Mouse (Mus musculus) midbrain, embryonic 12.5 days (tissue): ENCODE data around the gene Rasgrf2. TPM values are rescaled to one million over a fixed set of nuclear protein-coding genes. Genes with fewer than 3 reads are reported as not detected.
A peak's percentile ranks its signal among the peaks of the same experiment; 100 is the strongest.

Source experiments
- ATAC-seq: fragments of 200-750 bp; cut with Nextera tagmentation; 2 replicates; pipeline ENCODE4 v1.8.0; 2017; ENCODE audit warnings: low read depth, moderate TSS enrichment, moderate library complexity; ENCODE audit not compliant: low FRiP score
- H3K27ac ChIP-seq: fragments of 300-500 bp; sonication (generic); replicated peaks from 2 replicates; pipeline ENCODE4 v1.5.1; 2016; ENCODE audit warnings: mild to moderate bottlenecking
- H3K27me3 ChIP-seq: fragments of 300-500 bp; sonication (generic); 2 replicates; pipeline ENCODE4 v1.6.1; 2016; ENCODE audit warnings: mild to moderate bottlenecking
- H3K36me3 ChIP-seq: fragments of 300-500 bp; sonication (generic); 2 replicates; pipeline ENCODE4 v1.6.1; 2016
- H3K4me1 ChIP-seq: fragments of 300-500 bp; sonication (generic); 2 replicates; pipeline ENCODE4 v1.6.1; 2016
- H3K4me2 ChIP-seq: fragments of 300-500 bp; sonication (generic); replicated peaks from 2 replicates; pipeline ENCODE4 v1.6.1; 2016; ENCODE audit warnings: mild to moderate bottlenecking, moderate library complexity
- H3K4me3 ChIP-seq: fragments of 300-500 bp; sonication (generic); 2 replicates; pipeline ENCODE4 v1.5.1; 2016; ENCODE audit warnings: mild to moderate bottlenecking
- H3K9ac ChIP-seq: fragments of 300-500 bp; sonication (generic); replicated peaks from 2 replicates; pipeline ENCODE4 v1.6.1; 2016; ENCODE audit warnings: mild to moderate bottlenecking, moderate library complexity
- H3K9me3 ChIP-seq: fragments of 300-500 bp; sonication (generic); 2 replicates; pipeline ENCODE4 v1.6.1; 2016; ENCODE audit warnings: mild to moderate bottlenecking
- WGBS: fragments of 180-500 bp; shearing (Covaris S2); methylation state at CpG from one replicate; pipeline ENCODE4 v1.1.7; 2016; 5-methylcytosine and 5-hydroxymethylcytosine counted together
- polyA plus RNA-seq: library from polyadenylated mRNA; unstranded; fragments of >200 nt; fragmentation: Nextera tagmentation; extraction: Ambion mirVana; gene quantifications from 2 replicates; pipeline ENCODE4 v1.2.1, GENCODE M21; 2016

Rasgrf2 gene
- polyA plus RNA-seq, 1 experiment from 2014 or later, result 0.37 TPM

- Histone ChIP-seq H3K36me3 (no peaks in the 10 kb centered on the region), H3K9ac (no peak overlapping the region), H3K27me3 (no peaks in the 10 kb centered on the region), H3K9me3 (no peaks in the 10 kb centered on the region), H3K4me1 (no peaks in the 10 kb centered on the region), H3K4me2 (no peak overlapping the region), H3K27ac (no peak overlapping the region), H3K4me3 (no peak overlapping the region)
- no peak for ATAC-seq
- 93% methylated on average over 24 of the region's 24 CpGs for WGBS
Measured at GRCm38 (mm10) chr13:92030364-92031057, 100.9 kb downstream of the Rasgrf2 start.

- WGBS, result 88% methylated on average over 3 of the region's 3 CpGs
- Histone ChIP-seq H3K9me3 (no peaks in the 10 kb centered on the region), H3K4me3 (no peak overlapping the region), H3K27ac (no peak overlapping the region), H3K4me2 (no peak overlapping the region), H3K9ac (no peak overlapping the region), H3K4me1 (no peaks in the 10 kb centered on the region), H3K27me3 (no peaks in the 10 kb centered on the region), H3K36me3 (no peaks in the 10 kb centered on the region)
- ATAC-seq, result no peak
Measured at GRCm38 (mm10) chr13:92029666-92030065, 101.8 kb downstream of the Rasgrf2 start.

- H3K4me1 ChIP-seq, result no peaks in the 10 kb centered on the region
- WGBS, result 65% methylated on average over 5 of the region's 5 CpGs
- no peaks in the 10 kb centered on the region for H3K27me3 ChIP-seq
- no peak overlapping the region for H3K9ac ChIP-seq
- no peak for ATAC-seq
- no peak overlapping the region for H3K4me2 ChIP-seq
- no peaks in the 10 kb centered on the region for H3K9me3 ChIP-seq
- H3K36me3 ChIP-seq, result no peaks in the 10 kb centered on the region
- H3K27ac ChIP-seq, result no peak overlapping the region
- no peak overlapping the region for H3K4me3 ChIP-seq
Measured at GRCm38 (mm10) chr13:92027951-92028350, 103.5 kb downstream of the Rasgrf2 start.

GRCm38 (mm10) chr13:92026651-92027050, 104.8 kb downstream of the Rasgrf2 start:
- 86% methylated on average over 2 of the region's 2 CpGs for WGBS
- H3K4me1 ChIP-seq, result no peaks in the 10 kb centered on the region
- no peak overlapping the region for H3K27ac ChIP-seq
- no peak for ATAC-seq
- H3K4me2 ChIP-seq, result no peak overlapping the region
- H3K27me3 ChIP-seq, result no peaks in the 10 kb centered on the region
- no peak overlapping the region for H3K9ac ChIP-seq
- no peak overlapping the region for H3K4me3 ChIP-seq
- no peaks in the 10 kb centered on the region for H3K9me3 ChIP-seq
- H3K36me3 ChIP-seq, result no peaks in the 10 kb centered on the region

GRCm38 (mm10) chr13:92025124-92025523, 106.3 kb downstream of the Rasgrf2 start:
- no peak for ATAC-seq
- Histone ChIP-seq H3K27ac (no peak overlapping the region), H3K4me3 (no peak overlapping the region), H3K9me3 (no peaks in the 10 kb centered on the region), H3K4me2 (no peak overlapping the region), H3K4me1 (no peaks in the 10 kb centered on the region), H3K36me3 (no peaks in the 10 kb centered on the region), H3K9ac (no peak overlapping the region), H3K27me3 (no peaks in the 10 kb centered on the region)
- WGBS, result 95% methylated on average over 3 of the region's 3 CpGs

GRCm38 (mm10) chr13:92022202-92022601, 109.3 kb downstream of the Rasgrf2 start:
- no peaks in the 10 kb centered on the region for H3K36me3 ChIP-seq
- no peaks in the 10 kb centered on the region for H3K4me1 ChIP-seq
- H3K4me3 ChIP-seq, result no peak overlapping the region
- no peak overlapping the region for H3K4me2 ChIP-seq
- no peaks in the 10 kb centered on the region for H3K27me3 ChIP-seq
- H3K9ac ChIP-seq, result no peak overlapping the region
- no peak for ATAC-seq
- no peak overlapping the region for H3K27ac ChIP-seq
- H3K9me3 ChIP-seq, result no peaks in the 10 kb centered on the region
- whole genome bisulfite sequencing, result 88% methylated on average over 10 of the region's 10 CpGs

- Histone ChIP-seq H3K27me3 (no peaks in the 10 kb centered on the region), H3K36me3 (no peaks in the 10 kb centered on the region), H3K4me1 (no peaks in the 10 kb centered on the region), H3K9me3 (no peaks in the 10 kb centered on the region), H3K27ac (no peak overlapping the region), H3K9ac (no peak overlapping the region), H3K4me3 (no peak overlapping the region), H3K4me2 (no peak overlapping the region)
- 86% methylated on average over 3 of the region's 3 CpGs for WGBS
- ATAC-seq, result no peak
Measured at GRCm38 (mm10) chr13:91996929-91997328, 134.5 kb downstream of the Rasgrf2 start.

- Histone ChIP-seq H3K4me2 (no peak overlapping the region), H3K27me3 (no peaks in the 10 kb centered on the region), H3K9ac (no peak overlapping the region), H3K36me3 (no peaks in the 10 kb centered on the region), H3K4me3 (no peak overlapping the region), H3K9me3 (no peaks in the 10 kb centered on the region), H3K4me1 (no peaks in the 10 kb centered on the region), H3K27ac (no peak overlapping the region)
- ATAC-seq, result no peak
- WGBS, result 83% methylated on average over 2 of the region's 2 CpGs
Measured at GRCm38 (mm10) chr13:91991412-91991811, 140.0 kb downstream of the Rasgrf2 start.

- H3K4me2 ChIP-seq, result no peak overlapping the region
- WGBS, result 74% methylated on average over 6 of the region's 6 CpGs
Measured at GRCm38 (mm10) chr13:91990709-91991284, 140.7 kb downstream of the Rasgrf2 start.

GRCm38 (mm10) chr13:91988378-91988777, 143.1 kb downstream of the Rasgrf2 start:
- Histone ChIP-seq H3K9me3 (no peaks in the 10 kb centered on the region), H3K4me3 (no peak overlapping the region), H3K27me3 (no peaks in the 10 kb centered on the region), H3K27ac (no peak overlapping the region), H3K4me1 (peaks cover 5% of the 10 kb centered on the region; the same call in 1 of the 2 replicates), H3K36me3 (no peaks in the 10 kb centered on the region), H3K9ac (no peak overlapping the region), H3K4me2 (no peak overlapping the region)
- WGBS, result 88% methylated on average over 7 of the region's 7 CpGs
- no peak for ATAC-seq

More at GRCm38 (mm10) chr13:91990709-91991284, 140.7 kb downstream of the Rasgrf2 start:
- Histone ChIP-seq H3K27me3 (no peaks in the 10 kb centered on the region), H3K36me3 (no peaks in the 10 kb centered on the region), H3K4me1 (peaks cover 5% of the 10 kb centered on the region; the same call in 1 of the 2 replicates), H3K9me3 (no peaks in the 10 kb centered on the region), H3K9ac (no peak overlapping the region), H3K27ac (no peak overlapping the region), H3K4me3 (no peak overlapping the region)
- no peak for ATAC-seq

- 88% methylated on average over 6 of the region's 6 CpGs for WGBS
- no peak overlapping the region for H3K4me2 ChIP-seq
- no peaks in the 10 kb centered on the region for H3K27me3 ChIP-seq
- peaks cover 5% of the 10 kb centered on the region; the same call in 1 of the 2 replicates for H3K4me1 ChIP-seq
- no peak overlapping the region for H3K9ac ChIP-seq
- H3K4me3 ChIP-seq, result no peak overlapping the region
- H3K9me3 ChIP-seq, result no peaks in the 10 kb centered on the region
- no peaks in the 10 kb centered on the region for H3K36me3 ChIP-seq
- ATAC-seq, result no peak
- no peak overlapping the region for H3K27ac ChIP-seq
Measured at GRCm38 (mm10) chr13:91986958-91987357, 144.5 kb downstream of the Rasgrf2 start.

GRCm38 (mm10) chr13:91985915-91986589, 145.4 kb downstream of the Rasgrf2 start:
- Histone ChIP-seq H3K27ac (peak overlapping the region; percentile 49; the same call in 1 of the 2 replicates), H3K36me3 (no peaks in the 10 kb centered on the region), H3K9me3 (no peaks in the 10 kb centered on the region), H3K4me1 (peaks cover 5% of the 10 kb centered on the region; the same call in 1 of the 2 replicates), H3K9ac (no peak overlapping the region), H3K27me3 (no peaks in the 10 kb centered on the region), H3K4me2 (no peak overlapping the region), H3K4me3 (no peak overlapping the region)
- WGBS, result 59% methylated on average over 7 of the region's 7 CpGs
- ATAC-seq, result peak; percentile 73
